Comparison of ENCODE assay signal across 11 mouse cellular contexts in genomic region chr5:90065884-90066615, GRCm38 (mm10).
A peak's percentile ranks its signal among the peaks of the same experiment; 100 is the strongest.
DNase-seq lines count a peak whose midpoint lies in the region; ATAC-seq lines count a peak whose summit lies in the region.
"Had no signal": no experiment of that assay in that cellular context is flagged by ENCODE, and none has a peak within 500 bp of the region (broad histone marks: within the 10 kb centered on the region; RNA-seq: fewer than 3 reads in every experiment).

No protein-coding gene starts in this region.

- ATAC-seq in hindbrain, embryonic 16.5 days: peak; percentile 54; the same call in 1 of the 2 replicates
- no peak for ATAC-seq in hindbrain, embryonic 13.5 days (ENCODE audit: low FRiP score)
- peak; percentile 43; the same call in 1 of the 2 replicates for ATAC-seq in heart, embryonic 15.5 days (replicated peaks; ENCODE audit: insufficient number of reproducible peaks, insufficient read depth, low FRiP score, low read depth)

- no peak overlapping the region for H3K9ac ChIP-seq in hindbrain, embryonic 16.5 days (ENCODE audit: low read depth, low read length)
- no peak overlapping the region for H3K9ac ChIP-seq in hindbrain, embryonic 13.5 days
- H3K9ac ChIP-seq in heart, embryonic 15.5 days: no peak overlapping the region
- H3K9ac ChIP-seq: liver, embryonic 13.5 days had no signal

- no peak overlapping the region for H3K4me2 ChIP-seq in hindbrain, embryonic 16.5 days (ENCODE audit: low read length)
- H3K4me2 ChIP-seq in hindbrain, embryonic 13.5 days: no peak overlapping the region
- H3K4me2 ChIP-seq in heart, embryonic 15.5 days: no peak overlapping the region
- H3K4me2 ChIP-seq: liver, embryonic 13.5 days had no signal

- no peaks in the 10 kb centered on the region for H3K9me3 ChIP-seq in hindbrain, embryonic 16.5 days (ENCODE audit: control insufficient read depth, low read length)
- H3K9me3 ChIP-seq in hindbrain, embryonic 13.5 days: no peaks in the 10 kb centered on the region
- H3K9me3 ChIP-seq in heart, embryonic 15.5 days (replicated peaks): no peaks in the 10 kb centered on the region
- H3K9me3 ChIP-seq: liver, embryonic 13.5 days had no signal

- H3K27me3 ChIP-seq in hindbrain, embryonic 16.5 days (replicated peaks; ENCODE audit: control insufficient read depth, insufficient read depth, low read length): no peaks in the 10 kb centered on the region
- H3K27me3 ChIP-seq in hindbrain, embryonic 13.5 days: no peaks in the 10 kb centered on the region
- no peaks in the 10 kb centered on the region for H3K27me3 ChIP-seq in heart, embryonic 15.5 days
- H3K27me3 ChIP-seq: liver, embryonic 13.5 days; megakaryocyte, embryonic 14.5 days had no signal

- no peaks in the 10 kb centered on the region; the same call in 1 of the 2 replicates for H3K4me1 ChIP-seq in hindbrain, embryonic 16.5 days (ENCODE audit: control insufficient read depth, insufficient read depth, low read depth, low read length)
- 0 out of 2 replicates have a peak, but pooled peaks cover 2% of the 10 kb centered on the region for H3K4me1 ChIP-seq in hindbrain, embryonic 13.5 days (replicated peaks)
- H3K4me1 ChIP-seq in heart, embryonic 15.5 days (replicated peaks): peaks cover 19% of the 10 kb centered on the region
- H3K4me1 ChIP-seq: liver, embryonic 13.5 days; megakaryocyte, embryonic 14.5 days had no signal

- no peaks in the 10 kb centered on the region for H3K36me3 ChIP-seq in hindbrain, embryonic 16.5 days (ENCODE audit: control insufficient read depth, insufficient read depth, low read length)
- no peaks in the 10 kb centered on the region for H3K36me3 ChIP-seq in hindbrain, embryonic 13.5 days
- H3K36me3 ChIP-seq in heart, embryonic 15.5 days: no peaks in the 10 kb centered on the region
- H3K36me3 ChIP-seq: liver, embryonic 13.5 days had no signal

- WGBS in hindbrain, embryonic 16.5 days: 45% methylated on average over 6 of the region's 6 CpGs
- WGBS in hindbrain, embryonic 13.5 days: 65% methylated on average over 6 of the region's 6 CpGs
- 32% methylated on average over 6 of the region's 6 CpGs for WGBS in heart, embryonic 15.5 days

- no peak overlapping the region for H3K4me3 ChIP-seq in hindbrain, embryonic 16.5 days (ENCODE audit: low read length)
- no peak overlapping the region for H3K4me3 ChIP-seq in hindbrain, embryonic 13.5 days
- H3K4me3 ChIP-seq in heart, embryonic 15.5 days: no peak overlapping the region
- H3K4me3 ChIP-seq: liver, embryonic 13.5 days; megakaryocyte, embryonic 14.5 days had no signal

- DNase-seq in cerebellum, postnatal 10 days: peak; percentile 67 to 71
- no peak for DNase-seq in cerebellum, adult 18-20 months
- DNase-seq in 416B (ENCODE audit: low read depth): peak; percentile 2
- DNase-seq in thymus, postnatal 36 days: no peak
- no peak for DNase-seq in embryo, embryonic 10.5 days (ENCODE audit: low spot score)
- DNase-seq: kidney, postnatal 25 days; liver, embryonic 13.5 days had no signal

- H3K27ac ChIP-seq in hindbrain, embryonic 16.5 days (ENCODE audit: low read depth, low read length): no peak overlapping the region
- no peak overlapping the region for H3K27ac ChIP-seq in hindbrain, embryonic 13.5 days
- no peak overlapping the region for H3K27ac ChIP-seq in heart, embryonic 15.5 days
- H3K27ac ChIP-seq: liver, embryonic 13.5 days had no signal

Comparison
In these comparisons a context has a peak if more than half of its experiments do, and no peak if none do; other contexts are left out.
1. DNase-seq: peak in cerebellum, postnatal 10 days (2 of 2) and 416B (single experiment); none in cerebellum, adult 18-20 months (0 of 2), thymus, postnatal 36 days (0 of 2) and embryo, embryonic 10.5 days (single experiment).